Mouse (Mus musculus): ENCODE data around the gene Whrn.

Gene Whrn

DNA sequence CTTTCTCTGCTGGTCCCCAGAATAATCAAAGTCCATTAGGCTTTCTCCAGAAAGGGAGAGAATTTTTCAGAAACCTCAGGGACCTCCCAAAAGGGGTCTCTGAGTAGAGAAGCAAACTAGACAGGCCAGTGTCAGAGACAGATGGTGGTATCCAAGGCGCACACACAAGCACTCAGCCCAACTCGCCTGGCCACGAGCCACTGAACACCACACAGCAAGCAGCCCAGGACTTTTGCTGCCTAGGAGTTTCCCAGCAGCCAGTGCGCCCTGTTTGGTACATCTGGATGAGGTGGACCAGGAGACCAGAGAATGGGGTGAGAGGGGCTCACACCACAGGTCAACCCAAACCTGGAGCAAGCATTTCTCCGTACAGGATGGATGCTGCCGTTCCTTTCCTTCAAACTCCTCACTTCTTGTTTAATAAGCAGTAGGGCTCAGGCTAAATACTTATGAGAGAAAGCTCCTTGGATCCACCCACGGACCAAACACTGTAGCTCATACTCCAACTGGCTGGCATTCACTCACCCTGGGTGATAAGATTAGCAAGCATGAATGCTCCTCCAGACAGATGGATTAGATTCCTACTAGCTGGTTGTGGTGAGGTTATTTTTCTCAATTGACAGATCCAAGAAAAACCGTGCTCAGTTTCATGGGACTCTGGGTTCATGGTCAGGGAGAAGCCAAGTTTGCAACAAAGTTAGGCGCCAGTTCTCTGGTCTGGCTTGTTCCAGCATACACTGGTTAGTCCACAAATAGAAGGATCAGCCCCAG lies 2.3 kb downstream of the Whrn start:
- DNase-seq (ENCODE audit: low read depth), result peak; percentile 32

DNA sequence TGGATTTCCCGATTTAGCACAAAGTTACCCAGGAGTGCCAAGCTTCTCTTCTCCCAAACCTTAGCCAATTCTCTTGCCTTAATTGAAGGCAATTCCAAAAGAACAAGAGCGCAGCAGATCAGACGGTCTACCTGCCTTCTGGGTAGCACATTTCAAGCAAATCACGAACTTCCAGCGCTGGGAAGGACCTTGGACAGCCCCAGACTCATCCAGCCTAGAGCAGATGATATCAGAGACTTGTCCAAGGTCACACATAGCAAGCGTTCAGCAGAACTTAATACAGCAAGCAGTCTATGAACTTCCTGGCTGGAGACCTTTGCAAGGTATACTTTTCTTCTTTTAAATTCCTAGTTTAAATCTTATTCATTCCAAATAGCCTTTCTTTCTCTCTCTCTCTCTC lies 4.3 kb downstream of the Whrn start:
- DNase-seq (ENCODE audit: low read depth), result no peak

DNA sequence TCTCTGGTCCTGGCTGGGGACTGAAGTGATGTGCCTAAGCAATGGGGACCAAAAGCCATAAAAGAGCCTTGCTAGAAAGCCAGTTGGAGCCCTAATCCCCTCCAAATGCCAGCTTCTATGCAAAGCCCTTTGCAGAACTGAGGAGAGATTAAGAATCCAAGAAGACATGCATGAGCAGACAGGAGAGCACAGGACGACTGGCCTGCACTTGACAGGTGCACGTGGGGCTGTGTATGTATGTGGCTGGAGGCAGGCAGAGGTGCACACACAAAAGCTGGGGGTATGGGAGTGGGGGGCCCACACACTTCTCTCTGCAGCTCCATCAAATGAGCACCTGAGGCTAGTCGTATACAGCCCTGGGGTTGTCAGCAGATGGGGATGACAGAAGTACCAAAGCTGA lies 5.6 kb downstream of the Whrn start:
- no peak for DNase-seq (ENCODE audit: low read depth)

DNA sequence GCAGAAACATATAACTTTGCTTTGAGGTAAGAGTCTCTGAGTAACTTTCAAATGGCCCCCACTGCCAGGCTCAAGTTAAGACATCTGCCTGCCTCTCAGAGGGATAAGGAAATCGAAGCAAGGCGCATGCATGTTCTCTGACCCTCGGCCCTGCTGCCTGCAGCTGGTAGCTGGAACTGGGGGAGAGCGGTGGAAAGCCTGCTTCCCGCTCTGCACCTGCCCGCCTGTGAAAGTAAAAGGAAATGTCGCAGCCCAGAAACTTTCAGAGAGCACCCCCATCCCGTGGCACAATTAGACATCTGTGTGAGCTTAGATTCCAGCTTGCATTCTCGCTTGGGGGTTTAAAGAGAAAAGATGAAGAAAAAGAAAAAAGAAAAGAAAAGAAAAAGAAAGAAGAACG lies 6.1 kb downstream of the Whrn start:
- no peak for DNase-seq (ENCODE audit: low read depth)

DNA sequence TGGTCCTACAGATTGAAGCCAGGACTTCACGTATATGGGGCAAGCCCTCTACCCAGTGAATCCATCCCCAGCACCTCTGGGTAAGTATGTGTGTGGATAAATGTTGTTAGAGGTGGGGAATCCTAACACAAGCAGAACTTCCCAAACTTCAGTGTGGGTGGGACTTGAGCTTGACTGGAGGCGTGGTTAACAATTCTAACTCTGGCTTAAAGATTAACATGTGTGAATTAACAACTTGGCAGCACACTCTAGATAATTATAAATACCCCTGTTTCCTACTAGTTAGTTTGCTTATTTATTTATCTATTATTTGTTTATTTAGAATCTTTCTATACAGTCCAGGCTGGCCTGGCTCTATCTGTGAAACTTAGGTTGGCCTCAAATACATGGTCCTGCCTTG lies 7.9 kb downstream of the Whrn start:
- DNase-seq (ENCODE audit: low read depth), result no peak

DNA sequence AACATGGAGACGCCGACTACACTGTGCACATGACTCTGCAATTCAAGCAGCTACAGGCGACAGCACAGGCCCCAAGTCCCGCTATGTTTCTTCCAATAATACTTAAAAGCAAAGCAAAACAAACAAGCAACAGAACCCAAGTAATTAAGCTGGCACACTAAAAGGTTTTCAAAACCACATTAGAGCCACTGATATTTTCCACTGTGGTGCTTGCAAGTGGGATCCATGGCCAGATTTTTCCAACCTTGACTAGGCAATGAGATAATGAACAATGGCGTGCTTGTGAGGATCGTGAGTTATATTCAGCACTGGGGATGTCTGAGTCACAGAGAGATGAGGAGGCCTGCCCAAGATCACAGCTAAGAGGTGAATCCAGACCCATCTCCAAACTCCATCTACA lies 8.5 kb downstream of the Whrn start:
- no peak for DNase-seq (ENCODE audit: low read depth)

DNA sequence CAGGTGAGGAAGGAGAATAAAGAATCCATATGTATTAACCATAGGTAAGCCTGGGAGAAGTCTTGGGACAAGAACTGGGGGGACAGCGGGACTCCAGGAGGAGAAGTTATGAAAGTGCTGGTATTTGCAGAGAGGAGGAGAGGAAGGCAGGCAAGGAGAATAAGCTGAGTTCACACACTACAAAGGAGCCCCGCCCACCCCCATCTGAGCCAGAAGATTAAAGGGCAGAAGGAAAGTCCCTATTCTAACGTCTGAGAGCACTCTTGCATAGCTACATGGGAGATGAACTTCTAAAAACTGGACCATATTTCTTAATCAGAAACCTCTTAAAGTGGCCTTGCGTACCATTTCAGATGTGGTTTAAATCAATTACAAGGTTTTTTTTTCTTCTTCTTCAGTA lies 9.3 kb downstream of the Whrn start:
- no peak for DNase-seq (ENCODE audit: low read depth)

DNA sequence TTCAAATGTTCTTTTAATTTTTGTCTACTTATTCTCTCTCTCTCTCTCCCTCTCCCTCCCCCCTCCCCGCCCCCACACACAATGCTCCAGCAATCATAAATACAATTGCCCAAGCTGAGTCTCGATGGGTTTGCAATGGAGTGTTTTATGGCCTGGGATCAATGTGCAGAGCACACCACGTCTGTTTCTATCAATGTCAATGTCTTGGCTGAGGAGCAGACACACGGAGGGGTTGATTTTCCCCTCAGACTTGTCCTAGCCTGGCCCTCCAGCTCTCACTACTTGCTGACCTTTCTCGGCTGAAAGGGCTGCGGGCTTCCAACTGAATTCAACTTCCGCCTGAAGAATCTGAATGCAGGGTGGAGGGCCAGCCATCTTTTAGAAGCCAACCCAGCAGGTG lies 12.1 kb downstream of the Whrn start:
- DNase-seq (ENCODE audit: low read depth), result no peak

DNA sequence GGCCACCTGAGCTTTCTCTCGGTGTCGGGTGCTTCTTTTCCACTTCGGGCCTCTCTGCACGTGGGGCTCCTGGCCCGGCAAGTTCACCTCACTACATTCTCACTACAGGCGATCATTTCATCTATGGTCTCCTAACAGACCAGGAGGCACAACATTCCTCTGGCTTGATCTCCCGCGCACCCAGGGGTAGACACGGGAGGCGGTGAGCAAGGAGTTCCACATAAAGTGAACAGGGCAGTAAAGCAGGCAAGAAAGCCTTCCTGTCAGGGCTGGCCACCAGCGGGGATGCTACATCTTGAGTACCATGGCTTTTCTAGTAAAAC lies 15.0 kb downstream of the Whrn start:
- no peak for DNase-seq (ENCODE audit: low read depth)

DNA sequence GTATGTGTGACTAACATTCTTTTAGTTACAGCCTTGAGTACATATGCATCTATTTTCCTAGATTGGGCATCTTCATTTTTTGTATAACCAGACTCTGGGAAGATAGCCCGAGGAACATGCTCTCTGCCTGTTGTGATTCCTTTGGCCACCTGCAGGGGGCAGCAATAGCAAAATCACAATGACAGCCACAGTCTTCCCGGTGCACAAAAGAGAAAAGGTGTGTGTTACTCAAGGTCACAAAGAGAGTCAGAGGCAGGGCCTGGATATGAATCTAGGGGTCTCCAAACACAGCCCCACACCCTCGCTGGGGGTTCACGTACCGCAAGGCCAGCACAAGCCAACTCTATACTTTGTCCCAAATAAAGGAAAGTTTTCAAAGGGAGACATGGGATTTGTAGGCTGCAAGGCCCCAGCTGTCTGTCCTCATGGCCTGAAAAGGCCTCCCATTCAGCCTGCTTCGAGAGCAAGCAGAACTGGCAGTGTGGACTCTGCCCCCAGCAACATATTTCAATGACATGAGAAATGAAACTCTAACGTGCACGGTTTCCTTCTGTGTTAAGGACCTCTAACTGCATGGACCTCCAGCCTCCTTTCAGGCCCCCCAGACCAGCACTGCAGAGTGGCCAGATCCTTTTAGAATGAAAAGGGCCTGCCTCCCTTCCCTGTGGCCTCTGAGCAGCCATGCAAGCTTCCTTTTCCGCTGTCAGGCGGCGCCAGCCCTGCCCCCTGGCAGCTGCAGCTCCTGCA lies 15.5 kb downstream of the Whrn start:
- DNase-seq (ENCODE audit: low read depth), result no peak

DNA sequence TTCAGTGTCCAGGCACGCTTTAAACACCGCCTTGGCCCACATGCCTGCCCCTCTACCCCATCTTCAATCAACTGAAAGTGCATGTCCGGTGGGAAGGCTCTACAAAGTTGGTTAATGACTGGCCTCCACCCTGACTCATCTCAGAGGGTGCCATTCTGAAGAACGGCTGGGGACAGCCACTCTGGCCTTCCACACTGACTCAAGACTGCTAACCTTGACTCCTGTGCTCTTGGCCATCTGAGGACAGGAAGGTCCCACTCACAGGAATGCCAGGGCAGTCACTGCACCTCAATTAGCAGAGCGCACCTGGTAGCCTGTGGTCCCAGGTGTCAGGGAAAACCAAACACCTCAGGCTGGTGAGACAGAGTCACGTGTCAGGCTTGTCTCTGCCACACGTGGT lies 17.8 kb downstream of the Whrn start:
- DNase-seq (ENCODE audit: low read depth), result no peak

DNA sequence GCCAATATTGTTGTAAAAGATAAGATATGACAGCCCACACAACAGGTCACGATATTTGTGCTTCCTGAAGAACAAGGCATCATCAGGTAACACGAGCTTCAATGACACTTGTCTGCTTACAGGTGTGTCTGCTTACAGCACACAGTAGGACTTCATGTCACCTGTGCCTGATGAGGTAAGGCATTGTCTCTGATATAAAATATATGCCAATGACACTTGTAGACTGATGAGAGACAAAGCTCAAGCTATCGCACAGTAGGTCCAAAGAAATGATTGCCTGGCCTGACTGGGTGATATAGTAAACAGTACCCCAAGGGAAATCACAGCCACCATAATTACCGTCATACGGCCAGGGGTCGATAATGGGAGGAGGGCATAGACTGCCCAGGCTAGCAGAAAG lies 18.9 kb downstream of the Whrn start:
- no peak for DNase-seq (ENCODE audit: low read depth)

DNA sequence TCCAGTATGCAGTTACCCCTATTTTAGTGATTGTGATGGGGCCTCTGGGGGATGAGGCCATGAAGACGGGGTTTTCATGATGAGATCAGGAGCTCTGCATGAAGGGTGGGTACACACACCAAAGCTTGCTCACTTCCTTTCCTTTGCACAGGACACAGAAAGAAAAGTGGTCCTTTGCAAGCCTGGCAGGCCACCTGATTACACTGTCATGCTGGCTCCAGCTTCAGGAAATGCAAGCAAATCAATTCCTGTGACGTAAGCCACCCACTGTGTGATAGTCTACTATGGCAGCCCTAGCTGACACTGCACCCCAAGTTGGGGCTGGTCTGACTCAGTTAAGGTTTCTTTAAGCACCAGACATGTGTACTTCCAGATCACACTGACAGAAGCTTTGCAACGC lies 20.6 kb downstream of the Whrn start:
- DNase-seq (ENCODE audit: low read depth), result no peak

DNA sequence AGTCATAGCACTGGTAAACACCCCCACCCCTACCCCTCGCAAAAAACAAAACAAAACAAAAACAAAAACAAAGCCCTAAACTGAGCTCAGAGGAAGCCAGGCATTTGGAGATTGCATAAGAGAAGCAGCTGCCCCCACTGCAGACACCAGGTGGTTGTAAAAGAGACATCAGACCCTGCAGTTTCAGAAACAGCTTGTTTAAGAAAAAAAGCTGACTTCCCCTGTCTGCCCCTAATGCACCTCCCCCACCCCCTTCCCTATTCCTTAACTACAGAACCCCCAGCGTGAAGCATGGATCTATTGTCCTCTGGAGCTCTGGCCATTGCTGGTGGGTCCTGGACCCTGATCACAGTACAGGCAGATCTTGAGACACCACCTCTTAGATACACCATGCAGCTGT lies 21.4 kb downstream of the Whrn start:
- no peak for DNase-seq (ENCODE audit: low read depth)

DNA sequence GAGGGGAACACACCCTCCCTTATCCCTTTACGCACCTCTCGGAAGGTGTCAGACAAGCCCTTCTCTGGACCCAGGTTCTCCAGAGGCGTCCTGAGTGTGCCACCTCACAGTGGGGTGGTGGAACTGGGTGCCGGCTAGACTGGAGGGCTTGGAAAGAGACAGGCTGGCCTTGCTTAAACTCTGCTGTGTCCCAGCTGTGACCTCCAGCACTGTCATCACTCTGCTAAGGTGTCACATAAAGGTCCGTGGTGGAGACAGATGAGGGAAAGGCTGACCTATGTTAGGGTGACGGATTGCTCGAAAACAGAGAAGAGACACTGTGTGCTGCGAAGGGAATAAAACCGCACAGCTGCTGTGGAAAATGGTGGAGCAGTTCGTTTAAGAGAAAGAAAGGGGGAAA lies 28.5 kb downstream of the Whrn start:
- no peak for DNase-seq (ENCODE audit: low read depth)

DNA sequence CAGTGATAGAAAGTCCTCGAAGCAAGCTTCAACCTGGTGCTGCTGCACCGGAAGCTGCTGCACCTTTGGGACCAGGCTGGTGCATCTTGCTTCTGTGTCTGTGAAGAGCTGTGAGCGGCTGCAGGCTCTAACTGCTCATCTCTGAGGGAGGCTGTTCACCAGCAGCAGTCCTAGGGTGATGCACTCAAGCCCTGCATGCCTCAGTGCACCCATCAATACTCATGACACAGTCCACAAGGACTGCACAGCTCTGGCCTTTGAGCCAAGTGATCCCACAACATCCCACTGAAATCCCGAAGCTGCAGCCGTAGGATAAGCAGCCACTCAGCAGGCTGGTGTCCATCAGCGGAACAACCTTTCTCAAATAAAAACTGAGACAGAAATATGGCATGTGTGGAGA lies 29.6 kb downstream of the Whrn start:
- no peak for DNase-seq (ENCODE audit: low read depth)

DNA sequence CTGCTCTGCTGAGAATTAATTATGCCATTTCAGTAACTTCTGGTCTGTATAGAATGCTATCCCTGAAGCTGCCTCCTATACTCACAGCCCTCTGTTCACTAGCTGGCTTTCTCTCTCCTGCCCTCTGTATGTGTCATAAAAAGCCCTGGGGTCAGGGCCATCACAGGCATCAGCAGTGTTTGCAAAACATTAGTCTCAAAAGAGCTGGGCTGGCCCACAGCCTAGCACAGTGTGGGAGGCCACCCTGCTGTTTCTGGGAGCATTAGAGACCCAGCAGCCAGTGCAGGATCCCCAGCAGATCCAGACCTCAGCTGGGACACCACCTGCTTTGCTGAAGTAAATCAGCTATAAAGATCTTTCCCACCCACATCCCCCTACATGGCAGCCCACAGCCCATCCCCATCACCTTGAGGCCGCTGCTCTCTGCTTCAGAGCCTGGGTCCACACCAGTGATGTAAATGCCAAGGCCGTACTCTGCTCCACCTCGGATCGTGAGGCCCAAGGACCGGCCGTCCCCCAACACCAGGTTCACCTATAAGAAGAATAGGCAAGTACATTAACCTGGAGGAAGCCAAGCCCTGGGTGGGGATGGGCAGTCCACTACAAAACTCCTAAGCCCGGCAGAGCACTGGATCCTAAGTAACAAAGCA lies 34.8 kb downstream of the Whrn start:
- no peak for DNase-seq (ENCODE audit: low read depth)

DNA sequence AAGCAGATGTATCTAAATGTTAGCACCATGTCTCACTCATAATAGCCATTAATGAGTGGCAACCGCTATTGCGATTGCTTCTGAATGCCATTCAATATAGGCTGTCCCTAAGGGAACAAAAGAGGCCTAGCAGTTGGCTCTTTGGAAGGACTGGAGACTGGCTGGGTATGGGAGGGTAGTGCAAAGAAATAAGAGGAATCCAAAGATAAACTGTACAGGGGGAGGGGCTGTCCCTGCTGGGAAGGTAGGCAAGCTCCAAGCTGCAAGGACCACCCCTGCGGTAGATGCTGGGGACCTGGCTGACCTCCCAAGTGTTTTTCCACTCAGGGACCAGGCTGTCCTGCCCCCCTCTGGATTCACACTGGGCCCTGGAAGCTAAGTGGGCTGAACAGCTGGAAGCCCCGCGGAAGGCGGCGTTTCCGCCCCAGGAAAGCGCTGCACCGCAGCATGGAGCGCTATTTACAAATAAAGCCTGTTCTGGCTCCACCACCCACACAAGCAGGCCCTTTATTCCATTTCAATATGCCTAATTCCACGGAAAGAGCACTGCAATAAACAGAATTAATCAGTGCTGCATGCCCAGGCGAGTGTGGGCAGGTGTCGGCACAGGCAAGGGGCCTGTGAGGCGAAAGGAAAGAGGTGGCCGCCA lies 36.5 kb downstream of the Whrn start:
- no peak for DNase-seq (ENCODE audit: low read depth)

DNA sequence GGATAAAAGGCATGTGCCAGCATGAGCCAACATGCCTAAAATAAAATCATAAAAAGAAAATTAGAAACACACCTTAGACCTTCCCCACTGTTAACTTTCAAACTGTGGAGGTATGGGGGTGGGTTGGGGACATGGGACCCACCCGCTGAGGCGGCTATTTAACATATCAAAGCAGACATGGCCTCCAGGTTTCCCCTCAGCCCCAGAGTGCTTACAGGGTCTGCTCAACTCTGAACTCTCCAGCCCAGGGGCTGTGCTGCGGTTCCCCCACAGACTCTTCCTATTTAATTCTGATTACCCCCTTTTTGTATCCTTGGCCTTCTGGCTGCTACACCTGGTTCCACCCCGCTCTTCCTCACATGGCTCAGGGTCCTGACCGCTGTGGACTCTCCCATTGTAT lies 39.2 kb downstream of the Whrn start:
- DNase-seq (ENCODE audit: low read depth), result no peak

DNA sequence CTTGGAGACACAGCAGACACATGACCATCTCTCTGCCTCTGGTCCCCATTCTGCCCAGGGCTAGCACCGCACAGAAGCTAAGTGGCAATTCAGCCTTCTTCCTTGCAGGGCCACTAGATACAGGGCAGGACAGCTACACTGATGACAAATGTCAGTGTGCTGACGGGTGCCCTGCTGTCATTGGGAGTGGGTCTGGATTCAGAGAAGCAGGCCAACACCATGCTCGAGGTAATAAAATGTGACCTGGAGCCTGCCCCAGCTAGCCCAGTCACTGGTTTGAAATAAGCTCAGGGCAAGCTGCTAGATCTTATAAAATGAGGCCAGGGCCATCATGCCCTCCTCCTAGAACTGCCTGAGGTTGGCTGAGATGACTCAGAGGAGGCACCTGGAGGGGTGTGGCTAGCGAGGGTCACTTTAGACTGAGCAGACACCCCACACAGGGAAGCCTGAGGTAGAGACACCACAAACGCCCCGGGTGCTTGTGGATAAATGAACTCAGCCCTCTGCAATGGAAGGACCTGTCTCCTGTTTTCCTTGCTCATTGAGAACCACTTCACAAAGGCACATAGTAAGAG lies 41.8 kb downstream of the Whrn start:
- DNase-seq (ENCODE audit: low read depth), result no peak

DNA sequence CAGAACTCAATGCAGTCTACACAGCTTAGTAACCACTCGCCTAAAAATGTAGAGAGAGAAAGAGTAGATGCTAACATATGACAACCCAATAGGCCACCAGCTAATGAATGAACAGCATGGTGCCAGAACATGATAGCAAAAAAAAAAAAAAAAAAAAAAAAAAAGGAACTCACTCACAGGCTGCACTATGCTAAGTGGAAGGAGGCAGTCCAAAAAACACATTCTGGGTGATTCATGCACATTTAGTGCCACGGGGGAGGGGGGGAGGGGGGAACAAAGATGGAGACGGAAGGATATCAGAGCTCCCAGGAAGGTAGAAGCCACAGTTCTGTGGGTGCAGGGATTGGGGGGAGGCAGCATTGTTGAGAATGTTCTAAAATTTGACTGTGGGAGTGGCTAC lies 43.2 kb downstream of the Whrn start:
- peak; percentile 14 for DNase-seq (ENCODE audit: low read depth)

DNA sequence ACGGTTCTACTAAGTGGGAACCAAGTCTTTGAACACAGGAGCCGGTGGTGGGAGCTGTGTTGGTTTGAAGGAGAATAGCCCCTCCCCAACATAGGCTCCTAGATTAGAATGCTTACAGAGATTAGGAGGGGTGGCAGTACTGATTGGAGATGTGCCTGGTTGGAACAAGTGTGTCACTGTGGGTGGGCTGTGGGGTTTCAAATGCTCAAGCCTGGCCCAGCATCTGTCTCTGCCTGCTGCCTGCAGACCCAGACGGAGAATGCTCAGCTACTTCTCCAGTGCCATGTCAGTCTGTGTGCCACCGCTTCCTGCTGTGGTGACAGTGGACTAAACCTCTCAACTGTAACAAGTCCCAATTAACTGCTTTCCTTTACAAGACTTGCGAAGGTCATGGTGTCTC lies 45.2 kb downstream of the Whrn start:
- DNase-seq (ENCODE audit: low read depth), result no peak

Measured in fibroblast of lung, adult 2 months (primary cell).